Mouse (Mus musculus) CD4-positive, CD25-positive, alpha-beta regulatory T cell, adult 2 months (primary cell): ENCODE results near the gene Olfr926.
"Not testable (repeated sequence)": the region's sequence is repeated elsewhere in the genome, so short reads cannot be mapped to it uniquely, and the experiment has no call there.

ENCODE experiments used
- DNase-seq: peaks from one replicate; pipeline ENCODE4 v3.0.0-alpha.2; 2012; ENCODE audit warnings: low read depth, low spot score

Olfr926 gene

GRCm38 (mm10) chr9:38876826-38877225 is at the start of gene Olfr926:
Gene Olfr926 (plus strand): TSS chr9:38877126.
- DNase-seq: no peak

- DNase-seq: no peak
Measured at GRCm38 (mm10) chr9:38833027-38833426, 43.9 kb upstream of the Olfr926 start.

GRCm38 (mm10) chr9:38844149-38844548 is 32.8 kb upstream of the Olfr926 start, which contains the start of gene Olfr924:
Gene Olfr924 (plus strand): TSS chr9:38844449.
- no peak for DNase-seq

GRCm38 (mm10) chr9:38854760-38855159 is 22.2 kb upstream of the Olfr926 start, which contains the start of gene Olfr26:
Gene Olfr26 (plus strand): TSS chr9:38855060.
- DNase-seq: no peak

DNA sequence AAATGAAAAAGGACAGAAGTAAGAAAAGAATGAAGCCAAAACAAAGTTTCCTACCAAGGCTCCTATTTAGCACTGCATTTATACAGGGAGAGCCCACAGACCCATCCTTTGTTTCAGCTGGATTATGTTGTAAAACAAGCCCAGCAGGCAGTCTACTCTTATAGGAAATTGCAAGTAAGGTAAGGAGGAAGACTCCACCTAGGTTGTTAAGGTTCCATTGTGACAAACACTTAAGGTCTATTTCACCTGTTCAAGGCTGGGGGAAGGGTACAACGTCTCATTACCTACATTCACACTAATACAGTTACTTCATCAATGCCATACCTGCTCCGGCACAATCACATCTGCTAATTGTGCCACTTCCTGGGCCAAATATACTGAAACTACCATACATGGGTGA is 2.0 kb upstream of the Olfr926 start:
- DNase-seq: not testable (repeated sequence)
